Mouse (Mus musculus) heart, embryonic 12.5 days (tissue): ENCODE measurements around the gene Zfp729a. TPM values are rescaled to one million over a fixed set of nuclear protein-coding genes. Genes with fewer than 3 reads are reported as not detected.

Experiments used
- polyA plus RNA-seq: library from polyadenylated mRNA; unstranded; fragments of >200 nt; fragmentation: Nextera tagmentation; extraction: Ambion mirVana; gene quantifications from 2 replicates; pipeline ENCODE4 v1.2.1, GENCODE M21; 2016

Gene Zfp729a
- polyA plus RNA-seq, 1 experiment from 2014 or later, result 2.3 TPM

Other genes starting within 250 kb of the Zfp729a start
- 3.2 and 3.9 TPM in 2 replicates for gene Zfp429, start 238.0 kb downstream of the Zfp729a start, polyA plus RNA-seq
- gene Zfp459, start 216.4 kb downstream of the Zfp729a start, polyA plus RNA-seq, result 0.17 and 0.69 TPM in 2 replicates
- gene Zfp874a, start 186.2 kb downstream of the Zfp729a start, polyA plus RNA-seq, result 6.2 and 7.2 TPM in 2 replicates
- gene Zfp874b, start 153.5 kb downstream of the Zfp729a start, polyA plus RNA-seq, result 1.3 and 2.0 TPM in 2 replicates
- gene Zfp58, start 137.2 kb downstream of the Zfp729a start, polyA plus RNA-seq, result 10.5 and 11.2 TPM in 2 replicates
- not detected in 2 replicates for gene Gm26965, start 111.6 kb downstream of the Zfp729a start, polyA plus RNA-seq
- gene Zfp87, start 111.6 kb downstream of the Zfp729a start, polyA plus RNA-seq, result 17.3 and 18.2 TPM in 2 replicates
- gene Zfp748, start 84.0 kb downstream of the Zfp729a start, polyA plus RNA-seq, result 9.6 and 9.9 TPM in 2 replicates
- 2.4 and 2.9 TPM in 2 replicates for gene Zfp729b, start 28.1 kb downstream of the Zfp729a start, polyA plus RNA-seq
- gene Gm49345, start within 50 bp of the Zfp729a start, polyA plus RNA-seq, result not detected in 2 replicates
- gene Zfp738, start 49.3 kb upstream of the Zfp729a start, polyA plus RNA-seq, result 7.5 and 7.8 TPM in 2 replicates
- 4.2 and 5.0 TPM in 2 replicates for gene Zfp65, start 91.4 kb upstream of the Zfp729a start, polyA plus RNA-seq
- 2.6 and 3.3 TPM in 2 replicates for gene Zfp85, start 117.4 kb upstream of the Zfp729a start, polyA plus RNA-seq
- gene Zfp493, start 141.9 kb upstream of the Zfp729a start, polyA plus RNA-seq, result 1.7 and 2.5 TPM in 2 replicates
- gene Zfp273, start 175.9 kb upstream of the Zfp729a start, polyA plus RNA-seq, result 3.6 and 4.3 TPM in 2 replicates
- 0.64 and 1.5 TPM in 2 replicates for gene Gm10037, start 193.3 kb upstream of the Zfp729a start, polyA plus RNA-seq
- not detected in 2 replicates for gene BC048507, start 225.5 kb upstream of the Zfp729a start, polyA plus RNA-seq